Mouse (Mus musculus) lung, embryonic 15.5 days (tissue): ENCODE measurements around the gene Ager. TPM values are rescaled to one million over a fixed set of nuclear protein-coding genes. Genes with fewer than 3 reads are reported as not detected.

Experiments used
- ATAC-seq: fragments of 200-750 bp; cut with Nextera tagmentation; 2 replicates; pipeline ENCODE4 v1.8.0; 2017; ENCODE audit warnings: moderate number of reproducible peaks, borderline replicate concordance; ENCODE audit not compliant: low FRiP score, low TSS enrichment; ENCODE audit errors: extremely low read depth
- H3K27ac ChIP-seq: fragments of 300-500 bp; sonication (generic); 2 replicates; pipeline ENCODE4 v1.5.1; 2015; ENCODE audit warnings: moderate library complexity, mild to moderate bottlenecking, inconsistent platforms
- H3K27me3 ChIP-seq: fragments of 300-500 bp; sonication (generic); 2 replicates; pipeline ENCODE4 v1.6.1; 2015; ENCODE audit warnings: inconsistent platforms
- H3K36me3 ChIP-seq: fragments of 300-500 bp; sonication (generic); 2 replicates; pipeline ENCODE4 v1.6.1; 2015; ENCODE audit warnings: inconsistent platforms
- H3K4me1 ChIP-seq: fragments of 300-500 bp; sonication (generic); 2 replicates; pipeline ENCODE4 v1.6.1; 2015; ENCODE audit warnings: inconsistent platforms
- H3K4me2 ChIP-seq: fragments of 300-500 bp; sonication (generic); 2 replicates; pipeline ENCODE4 v1.6.1; 2015; ENCODE audit warnings: inconsistent platforms, mild to moderate bottlenecking, moderate library complexity
- H3K4me3 ChIP-seq: fragments of 300-500 bp; sonication (generic); 2 replicates; pipeline ENCODE4 v1.5.1; 2015; ENCODE audit warnings: mild to moderate bottlenecking, inconsistent platforms
- H3K9ac ChIP-seq: fragments of 300-500 bp; sonication (generic); 2 replicates; pipeline ENCODE4 v1.6.1; 2015; ENCODE audit warnings: inconsistent platforms
- H3K9me3 ChIP-seq: fragments of 300-500 bp; sonication (generic); 2 replicates; pipeline ENCODE4 v1.6.1; 2016; ENCODE audit warnings: inconsistent platforms
- WGBS: fragments of 180-500 bp; shearing (Covaris S2); methylation state at CpG from one replicate; pipeline ENCODE4 v1.1.7; 2015; 5-methylcytosine and 5-hydroxymethylcytosine counted together
- polyA plus RNA-seq: library from polyadenylated mRNA; unstranded; fragments of >200 nt; fragmentation: Nextera tagmentation; extraction: Ambion mirVana; gene quantifications from 2 replicates; pipeline ENCODE4 v1.2.1, GENCODE M21; 2015

The Ager gene
- polyA plus RNA-seq, 1 experiment from 2014 or later, result 248 TPM

DNA sequence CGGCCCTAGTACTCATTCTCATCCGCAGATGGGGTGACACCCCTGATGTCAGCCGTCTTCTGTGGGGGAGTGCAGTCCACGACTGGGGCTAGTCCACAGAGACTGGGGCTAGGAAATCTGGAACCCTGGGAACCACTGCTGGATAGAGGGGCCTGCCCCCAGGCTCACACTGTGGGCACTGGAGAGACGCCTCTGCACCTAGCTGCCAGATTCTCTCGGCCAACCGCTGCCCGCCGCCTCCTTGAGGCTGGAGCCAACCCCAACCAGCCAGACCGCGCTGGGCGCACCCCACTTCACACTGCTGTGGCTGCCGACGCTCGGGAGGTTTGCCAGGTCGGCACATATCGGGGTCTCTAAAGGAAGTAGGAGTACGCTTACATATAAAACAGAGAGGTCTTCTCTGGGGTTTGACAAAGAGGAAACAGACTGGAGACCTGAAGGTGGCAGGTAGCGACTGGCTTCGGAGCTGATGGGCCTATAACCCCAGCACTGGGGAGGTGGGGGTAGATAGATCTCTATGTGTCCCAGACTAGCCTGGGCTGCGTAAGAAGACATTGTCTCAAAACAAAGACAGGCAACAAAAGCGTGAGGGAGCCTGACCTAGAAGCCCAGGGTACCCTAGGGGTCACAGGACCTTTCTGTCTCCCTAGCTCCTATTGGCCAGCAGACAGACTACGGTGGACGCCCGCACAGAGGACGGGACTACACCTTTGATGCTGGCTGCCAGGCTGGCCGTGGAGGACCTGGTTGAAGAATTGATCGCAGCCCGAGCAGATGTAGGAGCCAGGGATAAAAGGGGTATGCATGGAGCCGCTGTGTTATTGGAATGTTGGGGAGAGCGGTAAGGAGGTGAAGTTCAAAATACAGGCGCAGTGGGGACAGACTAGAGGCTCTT lies 11.5 kb upstream of the Ager start:
- WGBS, result 24% methylated on average over 32 of the region's 32 CpGs
- peak overlapping the region; percentile 99 for H3K27ac ChIP-seq
- H3K4me3 ChIP-seq, result peak overlapping the region; percentile 83
- no peaks in the 10 kb centered on the region for H3K36me3 ChIP-seq
- no peak for ATAC-seq
- H3K4me2 ChIP-seq, result peak overlapping the region; percentile 96
- H3K9me3 ChIP-seq, result no peaks in the 10 kb centered on the region
- H3K9ac ChIP-seq, result peak overlapping the region; percentile 98
- peaks cover 46% of the 10 kb centered on the region for H3K4me1 ChIP-seq
- H3K27me3 ChIP-seq, result no peaks in the 10 kb centered on the region

DNA sequence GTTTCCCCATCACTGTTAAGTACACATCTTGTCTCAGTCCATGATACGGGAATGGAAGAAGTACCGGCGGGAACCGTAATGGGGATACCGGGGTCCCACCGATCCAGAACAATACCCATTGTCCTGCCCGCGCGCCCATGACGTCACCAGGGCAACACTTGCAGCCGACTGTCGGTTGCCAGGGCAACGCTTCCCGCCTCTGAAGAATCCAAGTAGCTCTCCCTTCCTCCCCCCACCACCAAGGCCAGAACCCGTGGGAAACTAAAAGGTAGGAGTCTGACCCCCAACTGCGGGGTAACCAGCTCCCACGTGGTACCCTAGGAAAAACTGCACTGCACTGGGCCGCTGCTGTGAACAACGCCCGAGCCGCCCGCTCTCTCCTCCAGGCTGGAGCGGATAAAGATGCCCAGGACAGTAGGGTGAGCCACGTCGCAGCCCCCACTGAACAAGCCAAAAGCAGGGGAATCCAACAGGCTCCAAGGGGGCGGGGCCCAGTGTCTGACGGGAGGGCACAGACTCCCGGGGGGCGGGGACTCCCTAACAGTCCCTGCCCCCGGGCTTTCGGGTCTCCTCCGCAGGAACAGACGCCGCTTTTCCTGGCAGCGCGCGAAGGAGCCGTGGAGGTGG lies 10.8 kb upstream of the Ager start:
- ATAC-seq, result peak; percentile 82

DNA sequence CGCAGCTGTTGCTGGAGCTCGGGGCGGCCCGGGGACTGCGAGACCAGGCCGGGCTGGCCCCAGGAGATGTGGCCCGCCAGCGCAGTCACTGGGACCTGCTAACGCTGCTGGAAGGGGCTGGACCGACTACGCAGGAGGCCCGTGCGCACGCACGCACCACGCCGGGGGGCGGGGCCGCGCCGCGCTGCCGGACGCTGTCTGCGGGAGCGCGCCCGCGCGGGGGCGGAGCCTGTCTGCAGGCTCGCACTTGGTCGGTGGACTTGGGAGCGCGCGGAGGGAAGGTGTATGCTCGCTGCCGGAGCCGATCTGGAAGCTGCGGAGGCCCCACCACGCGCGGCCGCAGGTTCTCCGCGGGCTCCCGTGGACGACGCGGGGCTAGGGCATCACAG lies 10.2 kb upstream of the Ager start:
- peak; percentile 84 for ATAC-seq
- no peaks in the 10 kb centered on the region for H3K9me3 ChIP-seq
- H3K9ac ChIP-seq, result peak overlapping the region; percentile 98
- no peaks in the 10 kb centered on the region for H3K36me3 ChIP-seq
- H3K4me1 ChIP-seq, result peaks cover 51% of the 10 kb centered on the region
- under 1% methylated on average over 48 of the region's 50 CpGs for WGBS
- H3K4me2 ChIP-seq, result peak overlapping the region; percentile 96
- H3K4me3 ChIP-seq, result peak overlapping the region; percentile 83
- no peaks in the 10 kb centered on the region for H3K27me3 ChIP-seq
- H3K27ac ChIP-seq, result peak overlapping the region; percentile 99

More for the DNA sequence above, 10.8 kb upstream of the Ager start:
- WGBS, result 2% methylated on average over 38 of the region's 38 CpGs
- Histone ChIP-seq H3K4me2 (peak overlapping the region; percentile 96), H3K9me3 (no peaks in the 10 kb centered on the region), H3K4me1 (peaks cover 51% of the 10 kb centered on the region), H3K36me3 (no peaks in the 10 kb centered on the region), H3K9ac (peak overlapping the region; percentile 98), H3K27ac (peak overlapping the region; percentile 99), H3K4me3 (peak overlapping the region; percentile 83), H3K27me3 (no peaks in the 10 kb centered on the region)

DNA sequence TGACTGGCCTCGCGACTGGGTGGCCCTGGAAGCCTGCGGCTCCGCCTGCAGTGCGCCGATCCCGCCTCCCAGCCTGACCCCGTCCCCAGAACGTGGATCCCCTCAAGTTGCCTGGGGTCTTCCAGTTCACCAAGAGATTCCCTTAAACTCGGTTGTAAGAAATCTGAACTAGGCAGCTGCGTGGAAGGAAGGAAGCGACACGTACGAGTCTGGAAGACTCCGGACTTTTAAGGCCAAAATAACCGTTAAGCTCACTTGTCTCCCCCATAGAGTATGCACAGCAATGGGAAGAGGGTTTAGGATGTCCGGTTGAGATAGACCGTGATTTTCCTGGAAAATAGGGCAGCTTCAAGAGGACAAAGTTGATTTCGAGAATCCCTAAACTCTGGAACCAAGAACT lies 9.8 kb upstream of the Ager start:
- Histone ChIP-seq H3K36me3 (no peaks in the 10 kb centered on the region), H3K9ac (peak overlapping the region; percentile 98), H3K9me3 (no peaks in the 10 kb centered on the region), H3K27me3 (no peaks in the 10 kb centered on the region), H3K4me3 (peak overlapping the region; percentile 83), H3K27ac (peak overlapping the region; percentile 99), H3K4me2 (peak overlapping the region; percentile 96), H3K4me1 (peaks cover 51% of the 10 kb centered on the region)
- ATAC-seq, result no peak
- 2% methylated on average over 19 of the region's 19 CpGs for WGBS

DNA sequence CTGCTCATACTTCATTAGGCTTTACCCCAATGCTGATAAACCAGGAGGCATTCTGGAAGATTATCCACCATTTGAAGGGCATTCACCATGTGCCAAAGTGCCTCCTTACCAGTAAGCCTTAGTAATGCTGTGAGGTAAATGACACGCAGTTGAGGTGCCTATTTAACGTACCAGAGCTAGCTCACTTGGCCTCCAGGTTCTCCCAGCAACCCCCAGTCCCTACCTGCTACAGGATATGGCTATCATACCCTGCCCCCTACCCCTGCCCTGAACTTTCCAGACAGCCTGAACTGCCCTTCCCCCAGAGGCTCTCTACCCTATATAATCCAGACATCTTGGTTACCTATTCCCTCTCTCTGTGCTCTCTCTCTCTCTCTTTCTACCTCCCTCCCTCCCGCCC lies 8.9 kb upstream of the Ager start:
- ATAC-seq, result no peak
- Histone ChIP-seq H3K4me1 (peaks cover 58% of the 10 kb centered on the region), H3K4me3 (no peak overlapping the region; the same call in 1 of the 2 replicates), H3K4me2 (peak overlapping the region; percentile 96), H3K9ac (0 out of 2 replicates have a peak overlapping the region, but pooled peaks have one; percentile 98), H3K9me3 (no peaks in the 10 kb centered on the region), H3K36me3 (no peaks in the 10 kb centered on the region), H3K27ac (no peak overlapping the region), H3K27me3 (no peaks in the 10 kb centered on the region)
- 69% methylated on average over 3 of the region's 3 CpGs for WGBS

DNA sequence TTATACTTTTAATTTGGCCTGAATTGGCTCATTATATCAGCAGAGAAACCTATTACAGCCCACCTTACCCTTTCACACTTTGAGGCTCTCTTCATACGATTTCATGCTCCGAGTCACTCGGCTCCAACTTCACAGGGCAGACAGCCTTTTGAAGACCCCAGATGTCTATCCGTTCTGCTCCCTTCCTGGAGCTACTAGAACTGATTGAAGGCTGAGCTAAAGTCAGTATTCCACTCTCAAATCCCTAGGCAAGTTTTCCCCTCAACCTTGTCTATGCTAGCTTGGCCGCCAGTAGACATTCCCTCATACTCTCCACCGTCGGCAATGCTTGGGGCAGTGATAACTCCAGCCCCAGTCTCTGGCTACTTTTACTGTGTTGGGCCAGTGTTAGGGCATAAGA lies 8.5 kb upstream of the Ager start:
- 37% methylated on average over 7 of the region's 7 CpGs for WGBS
- H3K36me3 ChIP-seq, result 0 out of 2 replicates have a peak, but pooled peaks cover 2% of the 10 kb centered on the region
- H3K9me3 ChIP-seq, result no peaks in the 10 kb centered on the region
- H3K4me2 ChIP-seq, result peak overlapping the region; percentile 96
- peak overlapping the region; percentile 19 for H3K4me3 ChIP-seq
- peak overlapping the region; percentile 96 for H3K27ac ChIP-seq
- no peak overlapping the region for H3K9ac ChIP-seq
- no peak for ATAC-seq
- H3K27me3 ChIP-seq, result no peaks in the 10 kb centered on the region
- H3K4me1 ChIP-seq, result peaks cover 62% of the 10 kb centered on the region

DNA sequence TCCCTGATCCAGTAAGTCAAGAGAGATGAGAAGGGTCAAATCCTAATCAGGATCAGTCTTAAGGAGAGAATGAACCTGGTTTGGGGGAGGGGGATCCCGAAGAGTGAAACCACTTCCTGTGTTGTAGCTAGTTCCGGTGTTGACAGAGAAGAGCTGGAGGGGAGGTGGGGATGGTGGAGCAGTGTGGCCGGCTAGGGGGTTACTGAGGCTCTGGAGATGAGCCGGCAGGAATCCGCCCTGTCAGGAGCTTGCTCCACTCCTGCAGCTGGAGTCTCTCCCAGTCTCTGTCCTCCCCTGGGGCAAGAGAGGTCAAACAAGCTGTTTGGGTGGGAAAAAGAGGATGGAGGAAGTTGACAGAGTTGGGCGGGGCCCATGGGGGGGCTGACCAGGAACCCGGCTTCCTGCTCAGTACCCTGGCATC lies 8.0 kb upstream of the Ager start, which contains the start of gene Gpsm3:
Gene Gpsm3 (plus strand): TSS at position 126 of the 421 bp plus-strand sequence.
- H3K36me3 ChIP-seq, result peaks cover 7% of the 10 kb centered on the region
- H3K9me3 ChIP-seq, result no peaks in the 10 kb centered on the region
- H3K4me1 ChIP-seq, result peaks cover 67% of the 10 kb centered on the region
- under 1% methylated on average over 7 of the region's 7 CpGs for WGBS
- peak within 1 kb of the TSS; percentile 98 for H3K9ac ChIP-seq
- H3K27ac ChIP-seq, result peak within 1 kb of the TSS; percentile 96
- H3K27me3 ChIP-seq, result no peaks in the 10 kb centered on the region
- H3K4me2 ChIP-seq, result peak within 1 kb of the TSS; percentile 96
- no peak for ATAC-seq
- H3K4me3 ChIP-seq, result peak within 1 kb of the TSS; percentile 19

DNA sequence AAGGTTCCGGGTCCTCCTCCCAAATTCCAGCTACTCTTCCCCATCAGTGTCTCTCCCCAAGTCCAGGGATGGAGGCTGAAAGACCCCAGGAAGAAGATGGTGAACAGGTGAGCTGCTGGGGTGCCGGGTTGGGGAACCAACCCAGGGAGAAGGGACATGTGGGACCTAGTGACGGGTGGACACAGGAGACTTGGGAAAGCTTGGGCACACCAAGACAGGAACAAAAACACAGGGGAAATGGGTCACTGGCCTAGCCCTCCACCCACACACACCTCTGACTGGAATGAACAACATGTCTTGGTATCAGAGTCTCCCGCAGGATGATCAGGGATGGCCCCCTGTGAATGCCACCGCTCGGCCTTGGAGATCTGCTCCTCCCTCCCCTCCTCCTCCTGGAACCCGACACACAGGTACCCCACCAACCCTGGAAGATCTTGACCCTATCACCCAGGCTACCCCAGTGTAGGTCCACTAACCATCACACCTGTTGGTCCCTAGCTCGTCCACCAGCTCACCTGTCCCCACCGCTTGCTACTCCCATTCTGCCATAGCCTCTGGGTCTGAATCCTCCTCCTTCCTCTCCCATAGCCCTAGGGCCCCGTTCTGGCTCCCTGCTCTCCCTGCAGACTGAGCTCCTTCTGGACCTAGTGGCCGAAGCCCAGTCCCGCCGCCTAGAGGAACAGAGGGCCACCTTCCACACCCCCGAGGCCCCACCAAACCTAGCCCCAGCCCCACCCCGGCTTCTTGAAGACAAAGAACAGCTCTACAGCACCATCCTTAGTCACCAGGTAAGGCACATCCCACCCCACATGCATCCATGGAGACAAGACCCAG lies 7.3 kb upstream of the Ager start:
- Histone ChIP-seq H3K4me2 (peak overlapping the region; percentile 96), H3K9ac (peak overlapping the region; percentile 29), H3K9me3 (no peaks in the 10 kb centered on the region), H3K36me3 (peaks cover 14% of the 10 kb centered on the region), H3K4me1 (peaks cover 73% of the 10 kb centered on the region), H3K4me3 (peak overlapping the region; percentile 19), H3K27ac (peak overlapping the region; percentile 96), H3K27me3 (no peaks in the 10 kb centered on the region)
- 68% methylated on average over 15 of the region's 15 CpGs for WGBS
- no peak for ATAC-seq

DNA sequence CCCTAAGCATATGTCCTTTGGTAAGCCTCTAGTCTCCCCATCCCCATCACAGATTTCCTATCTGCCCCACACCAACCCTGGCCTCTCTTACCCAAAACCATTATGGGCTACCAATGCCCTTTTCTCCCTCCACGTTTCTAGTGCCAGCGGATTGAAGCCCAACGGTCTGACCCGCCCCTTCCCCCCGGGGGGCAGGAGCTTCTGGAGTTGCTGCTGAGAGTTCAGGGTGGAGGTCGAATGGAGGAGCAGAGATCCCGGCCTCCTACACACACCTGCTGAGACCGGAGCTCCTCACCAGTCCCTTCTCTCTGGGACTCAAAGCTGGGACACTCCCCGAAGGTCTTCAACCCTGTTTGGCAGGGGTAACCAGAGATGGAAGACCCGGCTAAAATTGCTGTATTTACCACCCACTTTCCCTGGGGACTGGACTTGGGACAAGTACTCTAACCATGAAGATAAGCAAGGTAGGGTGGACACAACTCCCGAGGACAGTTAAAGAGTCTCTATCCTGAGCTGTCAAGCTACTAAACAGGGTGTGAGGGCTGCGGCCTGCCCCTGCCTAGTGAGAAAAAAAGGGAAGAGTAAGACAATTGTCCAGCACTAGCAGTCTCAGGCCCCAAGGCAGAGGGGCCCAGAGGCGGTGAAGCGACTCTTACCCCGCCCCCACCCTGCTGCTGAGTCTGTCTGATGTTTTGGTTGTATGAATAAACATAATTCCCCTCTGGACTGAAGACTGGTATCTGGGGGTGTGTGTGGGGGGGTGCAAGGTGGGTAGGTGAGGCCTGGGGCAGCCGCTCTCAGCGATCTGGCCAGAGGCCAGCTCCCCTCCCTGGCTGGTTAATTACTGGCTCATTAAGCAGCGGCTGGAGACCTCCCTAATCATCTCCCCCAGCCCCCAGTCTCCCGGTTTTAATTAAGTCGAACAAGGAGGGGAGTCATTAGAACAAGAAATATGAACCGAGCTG lies 6.4 kb upstream of the Ager start, which contains the start of gene Pbx2:
Gene Pbx2 (plus strand): TSS at position 238 of the 965 bp plus-strand sequence.
- ATAC-seq, result 0 out of 2 replicates have a peak, but pooled peaks have one; percentile 2
- H3K36me3 ChIP-seq, result peaks cover 21% of the 10 kb centered on the region
- peaks cover 74% of the 10 kb centered on the region for H3K4me1 ChIP-seq
- no peaks in the 10 kb centered on the region for H3K27me3 ChIP-seq
- 5% methylated on average over 21 of the region's 21 CpGs for WGBS
- no peaks in the 10 kb centered on the region for H3K9me3 ChIP-seq
- H3K9ac ChIP-seq, result peak within 1 kb of the TSS; percentile 93
- peak within 1 kb of the TSS; percentile 96 for H3K4me2 ChIP-seq
- H3K27ac ChIP-seq, result peak within 1 kb of the TSS; percentile 96
- peak within 1 kb of the TSS; percentile 87 for H3K4me3 ChIP-seq

DNA sequence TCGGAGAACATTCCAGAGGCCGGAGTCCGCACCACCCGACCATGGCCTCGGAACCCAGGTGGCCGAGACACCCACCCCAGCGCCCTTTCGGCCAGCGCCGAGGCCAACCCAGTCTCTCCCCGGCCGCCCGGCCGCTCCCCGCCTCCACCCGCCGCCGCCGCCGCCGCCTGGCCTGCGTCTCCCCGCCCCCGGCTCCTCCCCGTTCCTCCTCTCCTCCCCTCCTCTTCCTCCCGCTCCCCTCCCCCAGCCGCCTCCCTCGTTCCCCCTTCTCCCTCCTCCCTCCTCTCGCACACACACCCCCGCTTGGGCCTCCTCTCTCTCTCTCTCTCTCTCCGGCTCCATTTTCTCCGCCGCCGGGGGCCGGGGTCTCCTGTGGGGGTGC lies 5.7 kb upstream of the Ager start:
- Histone ChIP-seq H3K9ac (peak overlapping the region; percentile 93), H3K27ac (peak overlapping the region; percentile 96), H3K4me2 (peak overlapping the region; percentile 96), H3K36me3 (peaks cover 23% of the 10 kb centered on the region), H3K4me1 (peaks cover 76% of the 10 kb centered on the region), H3K27me3 (no peaks in the 10 kb centered on the region), H3K4me3 (peak overlapping the region; percentile 87), H3K9me3 (no peaks in the 10 kb centered on the region)
- ATAC-seq, result peak; percentile 53
- WGBS, result under 1% methylated on average over 25 of the region's 35 CpGs
